ENCODE assay signal across 9 mouse cellular contexts in genomic region chr19:33223766-33224165, GRCm38 (mm10).
DNase-seq lines count a peak whose midpoint lies in the region; ATAC-seq lines count a peak whose summit lies in the region.
"Had no signal": no experiment of that assay in that cellular context is flagged by ENCODE, and none has a peak within 500 bp of the region (broad histone marks: within the 10 kb centered on the region; RNA-seq: fewer than 3 reads in every experiment).

No protein-coding gene starts in this region.

- DNase-seq in hindbrain, embryonic 14.5 days (ENCODE audit: low spot score): no peak
- DNase-seq in hindbrain, embryonic 10.5 days (ENCODE audit: low spot score): no peak
- DNase-seq in retina, postnatal 1 day: peak; percentile 3
- no peak for DNase-seq in retina, embryonic 14.5 days (ENCODE audit: low spot score)
- peak; percentile 55 for DNase-seq in induced T-regulatory cell, adult 2 months (ENCODE audit: low read depth)
- DNase-seq in skeletal muscle tissue, adult 2 months (ENCODE audit: low read depth, low spot score): peak; percentile 2
- no peak for DNase-seq in layer of hippocampus, adult 11-12 months (ENCODE audit: low spot score)
- DNase-seq in thymus, adult 18-20 months: no peak

- H3K9ac ChIP-seq in hindbrain, embryonic 14.5 days: no peak overlapping the region
- H3K9ac ChIP-seq: liver, embryonic 15.5 days had no signal

- no peaks in the 10 kb centered on the region for H3K9me3 ChIP-seq in hindbrain, embryonic 14.5 days (ENCODE audit: control insufficient read depth, low read length)
- no peaks in the 10 kb centered on the region for H3K9me3 ChIP-seq in hindbrain, embryonic 10.5 days
- H3K9me3 ChIP-seq: liver, embryonic 15.5 days had no signal

- no peak for ATAC-seq in hindbrain, embryonic 14.5 days (ENCODE audit: low FRiP score)

- H3K4me2 ChIP-seq in hindbrain, embryonic 14.5 days (replicated peaks): peak overlapping the region; percentile 17
- H3K4me2 ChIP-seq: liver, embryonic 15.5 days had no signal

- H3K4me1 ChIP-seq in hindbrain, embryonic 14.5 days (replicated peaks; ENCODE audit: control insufficient read depth, insufficient read depth, low read length): peaks cover 11% of the 10 kb centered on the region; the same call in 1 of the 2 replicates
- H3K4me1 ChIP-seq in hindbrain, embryonic 10.5 days (replicated peaks): peaks cover 24% of the 10 kb centered on the region

- 62% methylated on average over 5 of the region's 5 CpGs for WGBS in hindbrain, embryonic 14.5 days
- WGBS in hindbrain, embryonic 10.5 days: 78% methylated on average over 5 of the region's 5 CpGs

- H3K27me3 ChIP-seq in hindbrain, embryonic 14.5 days (ENCODE audit: control insufficient read depth, insufficient read depth, low read length): no peaks in the 10 kb centered on the region
- H3K27me3 ChIP-seq in hindbrain, embryonic 10.5 days (ENCODE audit: insufficient read depth, poor library complexity, severe bottlenecking): no peaks in the 10 kb centered on the region
- H3K27me3 ChIP-seq: liver, embryonic 15.5 days had no signal

- no peaks in the 10 kb centered on the region for H3K36me3 ChIP-seq in hindbrain, embryonic 14.5 days (replicated peaks; ENCODE audit: control insufficient read depth, insufficient read depth)
- H3K36me3 ChIP-seq in hindbrain, embryonic 10.5 days: no peaks in the 10 kb centered on the region
- H3K36me3 ChIP-seq: liver, embryonic 15.5 days had no signal

- H3K4me3 ChIP-seq in hindbrain, embryonic 14.5 days (replicated peaks; ENCODE audit: low read length): no peak overlapping the region
- no peak overlapping the region for H3K4me3 ChIP-seq in hindbrain, embryonic 10.5 days
- H3K4me3 ChIP-seq: liver, embryonic 15.5 days had no signal

- no peak overlapping the region for H3K27ac ChIP-seq in hindbrain, embryonic 14.5 days
- no peak overlapping the region for H3K27ac ChIP-seq in hindbrain, embryonic 10.5 days
- H3K27ac ChIP-seq: liver, embryonic 15.5 days had no signal

Comparison
In these comparisons a context has a peak if more than half of its experiments do, and no peak if none do; other contexts are left out.
1. DNase-seq: peak in retina, postnatal 1 day (single experiment), induced T-regulatory cell, adult 2 months (single experiment) and skeletal muscle tissue, adult 2 months (single experiment); none in hindbrain, embryonic 14.5 days (single experiment), hindbrain, embryonic 10.5 days (single experiment), retina, embryonic 14.5 days (single experiment), layer of hippocampus, adult 11-12 months (single experiment) and thymus, adult 18-20 months (0 of 2).